Mouse (Mus musculus) cortical plate, adult 2 months (tissue): ENCODE results near the gene Lrrc8c.

ENCODE experiments used
- CTCF ChIP-seq: fragments of 200-500 bp; IDR thresholded peaks from 2 replicates; pipeline ENCODE4 v1.5.1; 2011; ENCODE audit warnings: mild to moderate bottlenecking, control low read depth, low read length; ENCODE audit not compliant: insufficient read depth; ENCODE audit errors: extremely low read depth
- POLR2A ChIP-seq: fragments of 200-500 bp; IDR thresholded peaks from 2 replicates; pipeline ENCODE4 v1.6.1; 2011; ENCODE audit warnings: mild to moderate bottlenecking, low read length, control low read depth; ENCODE audit not compliant: insufficient read depth; ENCODE audit errors: extremely low read depth

DNA sequence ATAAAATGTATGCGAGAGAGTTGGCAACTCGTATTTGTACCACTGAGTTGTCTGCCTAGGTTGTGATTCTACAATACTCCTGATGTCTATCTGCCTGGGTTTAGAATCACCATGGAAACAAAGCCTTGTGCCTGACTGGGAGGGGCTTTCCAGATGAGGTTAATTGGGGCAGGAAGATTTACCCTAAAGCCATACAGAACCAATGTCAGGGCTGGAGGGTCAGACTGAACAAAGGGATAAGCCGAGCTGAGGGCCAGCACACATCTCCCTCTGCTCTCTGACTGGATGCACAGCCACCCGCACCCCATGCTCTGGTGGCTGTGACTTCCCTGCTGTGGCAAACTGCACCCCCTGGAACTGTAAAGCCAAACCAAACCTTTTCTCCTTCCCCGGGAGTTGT lies 94.8 kb downstream of the Lrrc8c start:
- TF ChIP-seq CTCF (no peak), POLR2A (no peak)
